Mouse (Mus musculus) cerebellum, postnatal 14 days (tissue): ENCODE data around the gene Mical1.

Experiments used
- DNase-seq, 2 experiments: peaks; one replicate each; pipeline ENCODE4 v3.0.0; 2021; ENCODE audit warnings: mixed read lengths in 2 of 2

The Mical1 gene

GRCm38 (mm10) chr10:41476171-41477017 lies at the start of gene Mical1:
Gene Mical1, plus strand, starts transcription at chr10:41476314.
- DNase-seq = peak in 1 of 2 experiments; percentile 31

DNA sequence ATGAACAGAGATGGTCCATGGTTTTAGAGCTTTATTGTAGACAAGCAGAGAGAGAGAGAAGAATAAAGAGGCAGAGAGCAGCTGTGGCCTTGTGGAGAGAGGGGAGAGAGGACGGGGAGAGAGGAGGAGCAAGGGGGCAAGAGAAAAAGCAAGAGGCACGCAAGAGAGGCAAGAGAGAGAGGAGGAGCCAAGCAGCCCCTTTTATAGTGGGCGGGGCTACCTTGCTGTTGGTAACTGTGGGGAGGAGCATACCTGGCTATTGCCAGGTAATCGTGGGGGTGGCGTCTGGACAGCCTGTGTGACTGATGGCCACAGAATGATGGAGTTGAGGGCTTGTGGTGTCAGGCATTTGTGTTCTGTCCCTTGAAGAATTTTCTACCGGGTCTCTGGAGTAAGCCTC lies 49.7 kb upstream of the Mical1 start:
- no peak for DNase-seq

GRCm38 (mm10) chr10:41434624-41435023 lies 41.5 kb upstream of the Mical1 start:
- DNase-seq = peak; percentile 62 to 74

- no peak for DNase-seq
Measured at GRCm38 (mm10) chr10:41435141-41435540, 41.0 kb upstream of the Mical1 start.

GRCm38 (mm10) chr10:41448216-41448615 lies 27.9 kb upstream of the Mical1 start:
- no peak for DNase-seq

DNA sequence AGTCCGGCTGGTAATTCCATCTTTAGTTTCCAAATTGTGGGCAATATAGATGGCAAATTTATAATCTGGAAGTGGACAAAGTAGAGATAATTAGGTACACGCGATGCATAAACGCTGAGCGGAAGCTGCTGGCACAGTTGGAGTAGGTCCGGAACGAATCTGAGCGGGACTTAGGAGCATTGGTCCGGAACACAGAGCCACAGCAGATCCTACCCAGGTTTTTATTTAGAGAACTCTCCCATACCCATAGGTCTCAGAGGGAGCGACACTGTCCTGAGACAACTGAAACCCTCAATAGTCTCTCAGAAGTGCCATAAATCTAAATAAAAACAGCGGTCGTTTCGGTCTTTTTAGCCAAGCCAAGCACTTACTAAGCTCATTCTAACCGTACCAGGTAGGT lies 26.4 kb upstream of the Mical1 start:
- DNase-seq = peak in 1 of 2 experiments; percentile 65

DNA sequence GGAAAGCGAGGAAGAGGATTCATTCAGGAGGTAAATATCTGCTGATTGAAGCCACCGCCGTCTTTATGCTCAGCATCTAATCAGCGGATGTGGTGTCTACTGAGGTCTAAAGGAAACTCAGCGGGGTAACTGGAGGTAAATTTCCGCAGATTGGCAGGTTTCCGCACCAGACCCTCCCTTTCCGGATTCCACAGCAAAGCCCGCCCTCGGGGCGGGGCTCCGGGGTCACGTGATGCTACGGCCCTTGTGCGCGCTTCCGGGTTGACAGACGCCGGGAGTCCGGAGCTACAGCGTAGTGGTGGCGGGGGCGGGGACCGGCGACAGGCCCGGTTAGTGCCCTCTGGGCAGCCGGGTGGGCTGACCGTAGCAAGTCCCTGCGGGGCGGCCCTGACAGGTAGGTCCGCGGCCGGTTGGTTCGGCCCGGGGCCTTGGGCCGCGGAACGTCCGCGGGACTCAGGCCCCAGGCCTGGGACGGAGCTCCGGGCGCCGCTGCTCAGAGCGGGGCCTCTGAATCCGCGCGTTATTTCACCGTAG lies 25.9 kb upstream of the Mical1 start, which contains the start of gene Zbtb24:
Gene Zbtb24 (plus strand): TSS at position 247 of the 534 bp plus-strand sequence.
- DNase-seq = peak; percentile 98 to 99

DNA sequence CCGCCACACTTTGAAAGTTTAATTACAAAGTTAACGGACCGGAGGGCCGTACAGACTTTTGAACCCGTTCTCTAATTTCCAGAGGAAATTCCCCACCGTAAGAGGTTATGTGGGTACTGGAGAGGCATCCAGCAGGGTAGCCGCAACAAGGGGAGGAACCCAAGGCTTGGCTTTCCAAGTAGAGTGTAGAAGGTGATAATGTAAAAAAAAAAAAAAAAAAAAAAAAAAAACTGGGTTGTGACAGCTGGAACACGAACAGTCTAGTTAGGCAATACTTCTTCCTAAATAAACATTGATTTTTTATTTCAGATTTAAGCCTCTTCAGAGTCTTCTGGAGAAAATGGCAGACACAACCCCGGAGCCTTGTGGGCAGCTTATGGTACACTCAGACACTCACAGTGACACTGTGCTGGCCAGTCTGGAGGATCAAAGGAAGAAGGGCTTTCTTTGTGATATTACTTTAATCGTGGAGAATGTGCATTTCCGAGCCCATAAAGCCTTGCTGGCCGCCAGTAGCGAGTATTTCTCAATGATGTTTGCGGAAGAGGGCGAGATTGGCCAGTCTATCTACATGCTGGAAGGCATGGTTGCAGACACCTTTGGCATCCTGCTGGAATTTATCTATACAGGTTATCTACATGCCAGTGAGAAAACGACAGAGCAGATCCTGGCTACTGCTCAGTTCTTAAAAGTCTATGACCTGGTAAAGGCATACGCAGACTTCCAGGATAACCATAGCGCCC lies 25.2 kb upstream of the Mical1 start:
- no peak for DNase-seq

DNA sequence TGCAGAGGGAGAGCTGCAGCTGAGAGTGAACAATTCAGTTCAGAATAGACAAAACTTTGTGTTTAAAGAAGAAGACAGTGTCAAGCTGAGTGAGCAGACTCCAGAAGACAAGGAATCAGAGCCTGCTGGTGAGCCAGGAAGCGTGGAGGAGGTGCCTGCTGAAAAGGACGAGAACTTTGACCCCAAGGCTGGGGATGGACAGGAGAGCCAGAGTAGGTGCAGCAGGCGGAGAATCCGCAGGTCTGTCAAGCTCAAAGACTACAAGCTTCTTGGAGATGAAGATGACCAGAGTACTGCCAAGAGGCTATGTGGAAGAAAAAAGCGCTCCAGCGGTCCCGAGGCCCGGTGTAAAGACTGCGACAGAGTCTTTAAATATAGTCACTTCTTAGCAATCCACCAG lies 24.5 kb upstream of the Mical1 start:
- no peak for DNase-seq

GRCm38 (mm10) chr10:41452791-41453190 lies 23.3 kb upstream of the Mical1 start:
- DNase-seq = no peak

DNA sequence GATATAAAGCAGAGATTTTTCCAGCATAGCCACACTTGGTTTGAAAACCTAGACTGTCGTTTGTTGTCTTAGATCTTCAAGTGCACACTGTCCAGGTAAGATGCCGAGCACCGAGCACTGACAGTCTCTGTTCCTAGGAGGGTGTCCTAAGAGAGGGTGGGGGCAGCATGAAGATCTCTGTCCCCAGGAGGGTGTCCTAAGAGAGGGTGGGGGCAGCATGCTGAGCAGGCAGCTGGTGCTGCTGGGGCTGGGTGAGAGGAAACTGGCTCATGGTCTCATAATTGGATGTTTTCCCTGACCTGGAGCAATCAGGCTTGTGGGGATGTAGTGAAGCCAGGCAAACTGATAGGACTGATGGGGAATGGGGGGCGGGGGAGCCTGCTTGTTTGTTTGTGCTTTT lies 16.1 kb upstream of the Mical1 start:
- no peak for DNase-seq

GRCm38 (mm10) chr10:41460501-41460900 lies 15.6 kb upstream of the Mical1 start:
- no peak for DNase-seq

GRCm38 (mm10) chr10:41461057-41461722 lies 14.9 kb upstream of the Mical1 start:
- DNase-seq = no peak

DNA sequence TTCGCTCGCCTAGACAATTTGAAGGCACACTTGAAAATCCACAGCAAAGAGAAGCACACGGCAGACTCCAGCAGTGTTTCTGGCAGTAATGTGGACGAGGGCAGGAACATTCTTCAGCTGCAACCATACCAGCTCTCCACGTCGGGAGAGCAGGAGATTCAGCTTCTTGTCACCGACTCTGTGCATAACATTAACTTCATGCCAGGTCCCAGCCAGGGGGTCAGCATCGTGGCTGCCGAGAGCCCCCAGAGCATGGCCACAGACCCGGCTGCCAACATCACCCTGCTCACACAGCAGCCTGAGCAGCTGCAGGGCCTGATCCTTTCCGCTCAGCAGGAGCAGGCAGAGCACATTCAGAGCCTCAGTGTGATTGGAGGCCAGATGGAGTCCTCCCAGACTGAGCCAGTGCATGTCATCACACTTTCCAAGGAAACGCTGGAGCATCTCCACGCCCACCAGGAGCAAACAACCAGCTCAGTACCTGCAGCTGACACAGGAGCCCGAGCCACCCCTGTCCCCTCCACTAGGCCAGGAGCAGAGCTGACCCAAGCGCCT lies 11.6 kb upstream of the Mical1 start:
- peak in 1 of 2 experiments; percentile 24 for DNase-seq

DNA sequence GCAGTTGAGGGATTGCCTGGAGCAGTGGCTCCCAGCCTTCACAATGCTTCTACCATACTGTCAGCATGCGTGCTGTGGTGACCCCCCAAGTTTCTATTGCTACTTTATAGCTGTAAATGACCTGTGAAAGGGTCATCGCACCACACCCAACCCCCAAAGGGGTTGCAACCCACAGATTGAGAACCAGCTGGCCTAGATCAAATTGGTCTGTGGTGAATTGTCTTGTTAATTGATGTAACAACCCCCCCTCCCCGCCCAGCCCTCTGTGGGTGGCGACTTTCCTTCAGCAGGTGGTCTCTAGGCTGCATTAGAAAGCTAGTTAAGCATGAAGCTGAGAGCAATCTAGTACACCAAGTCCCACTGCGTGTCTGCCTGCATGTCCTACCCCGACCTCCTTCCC lies 8.8 kb upstream of the Mical1 start:
- no peak for DNase-seq

DNA sequence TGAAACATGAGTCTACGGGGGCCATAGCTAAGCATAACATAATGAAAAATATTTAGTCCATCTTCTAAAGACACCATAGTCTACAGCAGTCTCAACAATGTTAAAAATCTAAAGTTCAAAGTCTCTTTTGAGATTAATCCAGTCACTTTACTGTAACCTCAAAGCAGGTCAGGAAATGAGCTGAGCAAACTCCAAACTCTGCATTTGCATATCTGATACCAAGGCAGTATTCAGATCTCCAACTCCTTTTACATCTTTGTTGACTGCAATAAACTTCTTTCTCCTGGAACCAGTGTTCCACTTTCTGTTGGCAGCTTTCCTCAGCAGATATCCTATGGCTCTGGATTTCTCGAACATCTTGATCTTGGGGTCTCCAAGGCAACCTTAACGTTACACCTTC lies 5.4 kb upstream of the Mical1 start:
- no peak for DNase-seq

DNA sequence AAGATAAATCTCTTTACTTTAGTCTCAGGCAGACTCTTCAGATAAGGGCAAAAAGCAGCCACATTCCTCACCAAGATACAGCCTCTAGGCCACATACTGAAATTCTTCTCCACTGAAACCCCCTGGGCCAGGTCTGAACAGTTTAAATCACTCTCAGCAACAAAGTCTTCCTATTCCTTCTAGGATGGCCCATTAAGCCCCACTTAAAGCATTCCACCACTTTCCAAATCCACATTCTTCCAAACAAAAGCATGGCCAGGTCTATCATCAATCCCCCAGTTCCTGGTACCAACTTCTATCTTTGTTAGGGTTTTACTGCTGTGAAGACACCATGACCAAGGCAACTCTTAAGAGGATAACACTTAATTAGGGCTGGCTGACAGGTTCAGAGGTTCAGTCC lies 3.6 kb upstream of the Mical1 start:
- no peak for DNase-seq

DNA sequence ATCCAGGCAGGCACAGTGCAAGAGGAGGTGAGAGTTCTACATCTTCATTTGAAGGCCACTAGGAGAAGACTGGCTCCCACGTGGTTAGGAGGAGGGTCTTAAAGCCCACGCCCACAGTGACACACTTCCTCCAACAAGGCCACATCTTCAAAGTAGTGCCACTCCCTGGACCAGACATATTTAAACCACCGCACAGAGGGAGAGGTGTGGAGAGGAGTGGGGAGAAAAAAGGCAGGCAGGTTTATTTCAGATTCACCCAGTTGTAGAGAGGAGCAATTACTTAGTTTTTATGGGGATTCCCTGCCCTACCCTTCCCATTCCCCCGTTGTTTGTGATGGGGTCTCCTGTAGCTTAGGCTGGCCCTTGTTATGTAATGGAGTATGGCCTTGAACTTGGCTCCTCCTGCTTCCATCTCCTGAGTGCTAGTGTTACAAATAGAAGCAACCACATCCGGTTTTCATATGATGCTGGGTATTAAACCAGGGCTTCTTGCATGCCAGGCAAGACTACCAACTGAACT lies 3.1 kb upstream of the Mical1 start:
- DNase-seq = no peak

DNA sequence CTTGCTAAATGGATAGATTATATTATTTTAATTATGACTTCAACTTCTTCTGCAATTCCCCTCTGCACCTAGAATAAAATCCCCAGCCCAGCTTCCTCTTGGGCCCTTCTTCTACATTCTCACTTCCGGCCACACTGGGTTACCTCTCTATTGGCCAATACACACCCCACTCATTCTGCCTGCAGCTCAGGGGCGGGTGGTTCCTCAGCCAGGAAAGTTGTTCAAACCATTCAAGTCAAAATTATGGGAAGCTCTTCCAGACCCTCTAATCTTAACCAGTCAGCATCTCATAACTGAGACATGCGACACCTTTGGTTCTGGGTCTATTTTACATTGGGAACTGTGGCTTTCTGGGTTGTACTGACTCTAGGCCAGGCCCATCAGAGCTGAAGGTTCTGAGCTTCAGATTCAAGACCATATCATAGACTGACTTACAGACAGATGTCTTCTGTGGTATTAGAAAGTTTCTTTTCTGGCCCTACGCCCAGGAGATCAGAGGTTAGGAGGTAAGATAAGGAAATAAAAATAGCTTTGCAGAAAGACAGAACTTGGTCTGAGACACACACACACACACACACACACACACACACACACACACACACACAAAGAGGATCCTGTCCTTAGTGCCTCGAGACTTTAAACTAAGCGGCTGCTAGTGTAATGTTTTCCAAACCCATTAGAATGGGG lies 2.2 kb upstream of the Mical1 start:
- DNase-seq = no peak

- DNase-seq = no peak
Measured at GRCm38 (mm10) chr10:41474981-41475391, 1.1 kb upstream of the Mical1 start.

GRCm38 (mm10) chr10:41477018-41477277 lies 834 bp downstream of the Mical1 start:
- no peak for DNase-seq
